Mouse (Mus musculus): ENCODE measurements around the gene Ppp4r4. TPM values are rescaled to one million over a fixed set of nuclear protein-coding genes. Genes with fewer than 3 reads are reported as not detected.

Ppp4r4 gene
- total RNA-seq, 1 experiment: 1.7 TPM

DNA sequence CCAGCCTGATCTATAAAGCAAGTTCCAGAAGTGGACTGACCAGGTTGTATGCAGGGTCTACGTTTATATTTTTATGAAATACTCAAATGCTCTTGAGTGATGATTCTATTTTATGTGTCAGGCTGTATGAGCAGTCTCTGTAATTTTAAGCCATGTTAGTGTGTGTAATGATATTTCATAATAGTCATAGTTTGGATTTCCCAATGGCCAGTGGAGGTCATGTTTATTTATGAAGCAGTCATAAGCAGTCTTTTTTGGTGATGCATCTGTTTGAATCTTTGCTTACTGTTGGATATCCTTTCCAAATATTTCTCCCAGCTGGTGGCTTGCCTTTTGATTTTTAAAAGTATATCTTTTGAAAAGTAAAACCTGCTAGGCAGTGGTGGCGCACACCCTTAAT is 11.3 kb downstream of the Ppp4r4 start:
- H3K9ac ChIP-seq (ENCODE audit: insufficient read depth, low read depth, low read length, poor library complexity, severe bottlenecking): no peak overlapping the region
- DNase-seq (ENCODE audit: low read depth, low spot score): no peak
- H3K4me1 ChIP-seq (ENCODE audit: control insufficient read depth in 2 of 2, insufficient read depth in 2 of 2, low read length in 2 of 2, poor library complexity in 1 of 2): peaks cover 3 to 6% of the 10 kb centered on the region in 2 experiments; a peak in 2 of 4 replicates
- H3K9me3 ChIP-seq (ENCODE audit: control insufficient read depth, insufficient read depth, low read depth, low read length): no peaks in the 10 kb centered on the region
- TF ChIP-seq ZNF384 (IDR thresholded peaks at IDR 0.05; ENCODE audit: low read depth, low read length) (no peak), MAFK (IDR thresholded peaks at IDR 0.05; ENCODE audit: insufficient read depth, low read depth, low read length) (no peak), CHD2 (IDR thresholded peaks at IDR 0.05; ENCODE audit: low read depth, low read length) (no peak), ZC3H11A (IDR thresholded peaks at IDR 0.05; ENCODE audit: borderline replicate concordance, low read depth, low read length) (no peak), HCFC1 (IDR thresholded peaks at IDR 0.05; ENCODE audit: borderline replicate concordance, insufficient read depth, low read length) (no peak)
- in situ Hi-C loops (cut with MboI; ENCODE audit: low sequenced_read_pairs in 2 of 2, unreplicated experiment in 2 of 2): no loop called here
- H3K4me3 ChIP-seq (ENCODE audit: insufficient read depth in 1 of 2, low read depth in 1 of 2, low read length in 2 of 2, poor library complexity in 1 of 2, severe bottlenecking in 1 of 2): no peak overlapping the region
- no peak overlapping the region for H3K27ac ChIP-seq (ENCODE audit: insufficient read depth, low read depth, low read length, poor library complexity, severe bottlenecking)
- no peaks in the 10 kb centered on the region for H3K36me3 ChIP-seq (ENCODE audit: control insufficient read depth, insufficient read depth, low read length, poor library complexity, severe bottlenecking)

DNA sequence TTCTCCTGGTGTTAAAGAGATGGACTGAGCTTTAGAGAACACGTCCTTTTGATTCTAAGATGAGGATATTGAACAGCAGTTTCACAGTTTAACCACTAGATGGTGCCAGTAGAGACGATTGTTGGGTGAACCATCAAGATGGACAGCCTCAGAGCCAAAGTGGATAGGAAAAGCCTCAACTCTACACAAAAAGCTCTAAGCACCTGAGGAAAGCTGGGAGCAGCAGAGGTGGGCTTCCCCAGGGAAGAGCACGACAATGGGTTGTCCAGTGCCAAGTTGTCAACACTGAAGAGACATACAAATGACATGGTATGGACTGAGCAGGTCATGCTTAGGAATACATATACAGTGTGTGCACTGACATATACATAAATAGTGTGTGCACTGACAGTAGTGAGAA is 12.1 kb downstream of the Ppp4r4 start:
- Histone ChIP-seq H3K4me3 (ENCODE audit: insufficient read depth in 1 of 2, low read depth in 1 of 2, low read length in 2 of 2, poor library complexity in 1 of 2, severe bottlenecking in 1 of 2) (no peak overlapping the region), H3K9me3 (ENCODE audit: control insufficient read depth, insufficient read depth, low read depth, low read length) (no peaks in the 10 kb centered on the region), H3K36me3 (ENCODE audit: control insufficient read depth, insufficient read depth, low read length, poor library complexity, severe bottlenecking) (no peaks in the 10 kb centered on the region), H3K27ac (ENCODE audit: insufficient read depth, low read depth, low read length, poor library complexity, severe bottlenecking) (no peak overlapping the region), H3K4me1 (ENCODE audit: control insufficient read depth in 2 of 2, insufficient read depth in 2 of 2, low read length in 2 of 2, poor library complexity in 1 of 2) (peaks cover 3 to 6% of the 10 kb centered on the region in 2 experiments; a peak in 2 of 4 replicates), H3K9ac (ENCODE audit: insufficient read depth, low read depth, low read length, poor library complexity, severe bottlenecking) (no peak overlapping the region)
- peak; percentile 50; the same call in 1 of the 2 replicates for TF ChIP-seq ZC3H11A (IDR thresholded peaks at IDR 0.05; ENCODE audit: borderline replicate concordance, low read depth, low read length)
- TF ChIP-seq CHD2 (IDR thresholded peaks at IDR 0.05; ENCODE audit: low read depth, low read length): no peak
- no peak for TF ChIP-seq HCFC1 (IDR thresholded peaks at IDR 0.05; ENCODE audit: borderline replicate concordance, insufficient read depth, low read length)
- TF ChIP-seq MAFK (IDR thresholded peaks at IDR 0.05; ENCODE audit: insufficient read depth, low read depth, low read length): no peak
- peak; percentile 44 for DNase-seq (ENCODE audit: low read depth, low spot score)
- in situ Hi-C loops (cut with MboI; ENCODE audit: low sequenced_read_pairs in 2 of 2, unreplicated experiment in 2 of 2): no loop called here

DNA sequence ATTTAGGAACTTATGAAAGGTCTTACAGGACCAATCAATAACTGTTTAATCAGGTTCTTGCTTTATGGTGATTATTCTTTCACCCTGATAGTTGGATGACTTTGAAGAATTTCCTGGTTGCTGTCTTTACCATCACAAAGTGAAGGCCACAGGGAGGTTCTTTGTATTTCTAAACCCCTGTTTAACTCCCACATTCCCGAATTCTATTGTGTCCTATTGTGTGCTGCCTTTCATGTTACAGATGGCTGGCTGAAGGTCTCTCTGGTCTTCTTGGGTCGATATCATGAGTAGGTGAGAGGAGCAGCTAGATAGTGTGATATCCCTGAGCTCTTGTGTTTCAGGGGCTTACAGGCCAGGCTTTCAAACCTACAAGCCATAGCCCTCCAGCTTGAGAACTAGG is 15.4 kb downstream of the Ppp4r4 start:
- peaks cover 3 to 6% of the 10 kb centered on the region in 2 experiments; a peak in 2 of 4 replicates for H3K4me1 ChIP-seq (ENCODE audit: control insufficient read depth in 2 of 2, insufficient read depth in 2 of 2, low read length in 2 of 2, poor library complexity in 1 of 2)
- no peak overlapping the region for H3K9ac ChIP-seq (ENCODE audit: insufficient read depth, low read depth, low read length, poor library complexity, severe bottlenecking)
- in situ Hi-C loops (cut with MboI; ENCODE audit: low sequenced_read_pairs in 2 of 2, unreplicated experiment in 2 of 2): no loop called here
- DNase-seq (ENCODE audit: low read depth, low spot score): peak; percentile 37
- no peak overlapping the region for H3K4me3 ChIP-seq (ENCODE audit: insufficient read depth in 1 of 2, low read depth in 1 of 2, low read length in 2 of 2, poor library complexity in 1 of 2, severe bottlenecking in 1 of 2)
- no peaks in the 10 kb centered on the region for H3K9me3 ChIP-seq (ENCODE audit: control insufficient read depth, insufficient read depth, low read depth, low read length)
- no peaks in the 10 kb centered on the region for H3K36me3 ChIP-seq (ENCODE audit: control insufficient read depth, insufficient read depth, low read length, poor library complexity, severe bottlenecking)
- TF ChIP-seq MAFK (IDR thresholded peaks at IDR 0.05; ENCODE audit: insufficient read depth, low read depth, low read length) (no peak), CHD2 (IDR thresholded peaks at IDR 0.05; ENCODE audit: low read depth, low read length) (no peak), ZNF384 (IDR thresholded peaks at IDR 0.05; ENCODE audit: low read depth, low read length) (no peak), HCFC1 (IDR thresholded peaks at IDR 0.05; ENCODE audit: borderline replicate concordance, insufficient read depth, low read length) (no peak), ZC3H11A (IDR thresholded peaks at IDR 0.05; ENCODE audit: borderline replicate concordance, low read depth, low read length) (no peak)
- no peak overlapping the region; the same call in 1 of the 2 replicates for H3K27ac ChIP-seq (ENCODE audit: insufficient read depth, low read depth, low read length, poor library complexity, severe bottlenecking)

DNA sequence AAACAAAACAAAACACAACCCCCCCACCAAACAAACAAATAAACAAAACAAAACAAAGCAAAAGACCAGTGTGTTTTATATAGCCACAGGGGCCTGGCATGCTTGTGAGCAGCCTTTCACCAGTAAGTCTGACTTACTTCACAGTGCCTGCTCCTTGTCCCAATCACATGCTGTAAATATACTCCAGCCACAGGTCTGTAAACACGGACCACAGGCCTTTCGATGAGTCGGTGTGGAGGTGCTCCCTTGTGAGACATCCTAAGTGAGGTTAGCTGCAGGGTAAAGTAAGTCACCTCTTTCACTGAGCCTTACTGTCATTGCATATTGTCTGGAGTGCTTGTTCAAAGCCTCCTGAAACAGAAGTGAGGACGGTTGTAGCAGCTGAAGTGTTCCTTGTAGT is 16.4 kb downstream of the Ppp4r4 start:
- Histone ChIP-seq H3K9ac (ENCODE audit: insufficient read depth, low read depth, low read length, poor library complexity, severe bottlenecking) (no peak overlapping the region), H3K36me3 (ENCODE audit: control insufficient read depth, insufficient read depth, low read length, poor library complexity, severe bottlenecking) (no peaks in the 10 kb centered on the region), H3K4me3 (ENCODE audit: insufficient read depth in 1 of 2, low read depth in 1 of 2, low read length in 2 of 2, poor library complexity in 1 of 2, severe bottlenecking in 1 of 2) (no peak overlapping the region), H3K27ac (ENCODE audit: insufficient read depth, low read depth, low read length, poor library complexity, severe bottlenecking) (no peak overlapping the region), H3K4me1 (ENCODE audit: control insufficient read depth in 2 of 2, insufficient read depth in 2 of 2, low read length in 2 of 2, poor library complexity in 1 of 2) (peaks cover 3 to 6% of the 10 kb centered on the region in 2 experiments; a peak in 2 of 4 replicates), H3K9me3 (ENCODE audit: control insufficient read depth, insufficient read depth, low read depth, low read length) (no peaks in the 10 kb centered on the region)
- in situ Hi-C loops (cut with MboI; ENCODE audit: low sequenced_read_pairs in 2 of 2, unreplicated experiment in 2 of 2): no loop called here
- DNase-seq (ENCODE audit: low read depth, low spot score): no peak
- no peak for TF ChIP-seq MAFK (IDR thresholded peaks at IDR 0.05; ENCODE audit: insufficient read depth, low read depth, low read length)
- no peak for TF ChIP-seq CHD2 (IDR thresholded peaks at IDR 0.05; ENCODE audit: low read depth, low read length)
- TF ChIP-seq ZC3H11A (IDR thresholded peaks at IDR 0.05; ENCODE audit: borderline replicate concordance, low read depth, low read length): no peak
- no peak for TF ChIP-seq ZNF384 (IDR thresholded peaks at IDR 0.05; ENCODE audit: low read depth, low read length)
- no peak for TF ChIP-seq HCFC1 (IDR thresholded peaks at IDR 0.05; ENCODE audit: borderline replicate concordance, insufficient read depth, low read length)

DNA sequence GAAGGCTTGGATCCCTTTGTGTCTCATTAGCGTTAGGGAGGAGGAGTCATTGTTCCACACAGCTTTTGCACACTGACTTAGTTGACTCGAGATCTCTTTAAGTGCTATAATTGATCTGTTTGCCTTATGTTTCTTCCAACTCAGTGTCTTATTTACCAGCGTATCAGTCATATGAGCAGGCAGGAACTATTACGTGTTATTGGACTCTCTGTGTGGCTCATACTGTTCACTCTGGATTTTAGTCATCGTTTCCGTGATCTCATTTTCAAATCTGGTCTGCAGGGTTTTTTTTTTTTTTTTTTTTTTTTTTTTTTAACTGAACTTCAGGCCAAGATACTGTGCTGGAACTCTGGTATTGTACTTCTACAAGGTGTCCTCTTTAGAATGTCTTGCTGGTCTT is 18.0 kb downstream of the Ppp4r4 start:
- DNase-seq (ENCODE audit: low read depth, low spot score): no peak
- no peak overlapping the region for H3K4me3 ChIP-seq (ENCODE audit: insufficient read depth in 1 of 2, low read depth in 1 of 2, low read length in 2 of 2, poor library complexity in 1 of 2, severe bottlenecking in 1 of 2)
- in situ Hi-C loops (cut with MboI; ENCODE audit: low sequenced_read_pairs in 2 of 2, unreplicated experiment in 2 of 2): no loop called here
- TF ChIP-seq HCFC1 (IDR thresholded peaks at IDR 0.05; ENCODE audit: borderline replicate concordance, insufficient read depth, low read length): no peak
- TF ChIP-seq MAFK (IDR thresholded peaks at IDR 0.05; ENCODE audit: insufficient read depth, low read depth, low read length): no peak
- TF ChIP-seq ZNF384 (IDR thresholded peaks at IDR 0.05; ENCODE audit: low read depth, low read length): no peak
- no peak for TF ChIP-seq CHD2 (IDR thresholded peaks at IDR 0.05; ENCODE audit: low read depth, low read length)
- TF ChIP-seq ZC3H11A (IDR thresholded peaks at IDR 0.05; ENCODE audit: borderline replicate concordance, low read depth, low read length): no peak
- H3K36me3 ChIP-seq (ENCODE audit: control insufficient read depth, insufficient read depth, low read length, poor library complexity, severe bottlenecking): no peaks in the 10 kb centered on the region
- no peak overlapping the region for H3K9ac ChIP-seq (ENCODE audit: insufficient read depth, low read depth, low read length, poor library complexity, severe bottlenecking)
- H3K9me3 ChIP-seq (ENCODE audit: control insufficient read depth, insufficient read depth, low read depth, low read length): no peaks in the 10 kb centered on the region
- no peak overlapping the region for H3K27ac ChIP-seq (ENCODE audit: insufficient read depth, low read depth, low read length, poor library complexity, severe bottlenecking)
- H3K4me1 ChIP-seq (ENCODE audit: control insufficient read depth in 2 of 2, insufficient read depth in 2 of 2, low read length in 2 of 2, poor library complexity in 1 of 2): peaks cover 3 to 5% of the 10 kb centered on the region in 2 experiments; a peak in 2 of 4 replicates

All from ES-E14 (cell line).